Mouse (Mus musculus) c-Kit-positive CD71-negative TER-119-negative erythroid progenitor cells, embryonic 14.5 days (primary cell): ENCODE measurements around the gene Tpm3.
"Not testable (repeated sequence)": the region's sequence is repeated elsewhere in the genome, so short reads cannot be mapped to it uniquely, and the experiment has no call there.

Experiments used
- DNase-seq: peaks from one replicate; pipeline ENCODE4 v3.0.0-alpha.2; 2013; ENCODE audit warnings: low read depth

Tpm3 gene

DNA sequence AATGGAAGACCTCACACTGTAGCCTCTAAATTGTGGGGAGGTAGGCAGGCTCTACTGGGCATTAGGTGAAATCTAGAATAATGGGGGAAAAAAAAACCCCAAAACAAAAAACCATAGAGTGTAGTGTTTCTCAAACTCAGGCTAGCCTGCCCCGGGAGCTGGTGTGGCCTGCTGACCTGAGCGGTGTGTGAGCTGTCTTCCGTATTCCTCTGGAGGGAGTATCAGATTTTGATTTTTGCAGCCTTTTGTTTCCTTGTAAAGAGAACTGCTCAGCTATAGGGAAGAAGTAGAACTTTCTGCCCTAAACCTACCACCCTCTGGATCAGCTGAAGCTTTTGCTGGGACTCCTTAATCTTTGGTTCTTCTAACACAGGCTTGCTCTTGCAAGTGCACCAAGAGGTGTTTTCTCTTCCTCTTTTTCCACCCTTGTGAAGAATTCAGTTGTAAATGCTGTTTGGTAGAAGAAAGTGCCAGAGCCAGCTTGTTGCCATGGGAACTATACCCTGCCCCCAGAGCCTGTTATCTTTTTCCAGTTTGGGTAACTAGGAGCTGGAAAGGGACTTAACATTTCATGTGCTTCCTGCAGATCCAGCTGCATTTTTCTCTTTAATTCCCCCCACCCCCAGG is 11.4 kb downstream of the Tpm3 start:
- no peak for DNase-seq

DNA sequence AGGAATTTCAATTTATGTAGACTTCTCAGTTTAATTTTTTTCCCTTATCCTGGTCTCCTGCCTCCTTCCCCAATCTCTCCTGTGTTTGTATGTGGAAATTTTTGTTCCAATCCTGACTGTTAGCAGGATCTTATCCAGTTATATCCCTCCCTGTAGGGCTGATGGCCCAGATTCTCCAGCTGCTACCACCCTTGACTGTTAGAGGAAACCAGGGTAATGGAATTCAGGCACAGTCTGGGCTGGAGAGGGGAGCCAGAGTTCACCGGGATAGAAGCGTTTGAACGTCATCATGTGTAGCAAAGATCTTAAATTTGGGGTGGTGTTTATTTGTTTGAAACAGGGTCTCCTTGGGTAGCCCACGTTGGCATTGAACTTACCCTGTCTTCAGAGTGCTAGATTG is 12.3 kb downstream of the Tpm3 start:
- DNase-seq = no peak

DNA sequence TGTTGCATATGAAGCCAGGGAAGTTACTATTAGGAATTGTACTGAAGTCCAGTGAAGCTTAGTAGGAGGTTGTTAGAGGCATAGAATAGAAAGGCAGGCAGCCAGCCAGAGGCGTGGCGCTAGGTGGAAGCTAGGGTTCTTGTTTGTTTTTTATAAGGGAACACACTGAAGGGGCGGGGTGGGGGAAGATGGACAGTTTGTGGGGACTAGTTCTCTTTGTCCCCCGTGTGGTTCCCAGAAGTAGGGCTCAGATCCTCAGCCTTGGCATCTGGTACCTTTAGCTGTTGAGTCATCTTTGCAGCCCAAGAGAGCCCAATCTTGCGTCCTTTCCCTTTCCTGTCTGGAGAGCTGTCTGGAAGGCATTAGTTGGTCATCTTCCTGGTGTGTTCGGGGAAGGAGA is 12.8 kb downstream of the Tpm3 start:
- DNase-seq = no peak

DNA sequence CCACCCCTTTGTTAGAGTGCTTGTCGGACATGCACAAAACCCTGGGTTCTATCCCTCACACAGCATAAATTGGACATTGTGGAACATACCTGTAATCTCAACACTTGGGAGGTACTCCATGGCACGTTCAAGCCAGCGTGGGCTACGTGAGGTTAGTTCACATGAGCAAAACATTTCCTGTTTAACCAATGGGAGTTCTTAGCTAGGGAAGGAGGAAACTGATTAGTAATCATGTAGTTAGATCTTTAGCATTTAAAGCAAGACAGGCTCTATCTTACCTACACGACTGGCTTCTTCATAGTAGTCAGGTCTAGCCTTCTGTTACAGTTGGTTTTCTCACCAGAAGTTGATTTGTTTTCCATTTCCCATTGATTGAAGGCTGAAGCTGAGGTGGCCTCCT is 13.6 kb downstream of the Tpm3 start:
- DNase-seq = no peak

DNA sequence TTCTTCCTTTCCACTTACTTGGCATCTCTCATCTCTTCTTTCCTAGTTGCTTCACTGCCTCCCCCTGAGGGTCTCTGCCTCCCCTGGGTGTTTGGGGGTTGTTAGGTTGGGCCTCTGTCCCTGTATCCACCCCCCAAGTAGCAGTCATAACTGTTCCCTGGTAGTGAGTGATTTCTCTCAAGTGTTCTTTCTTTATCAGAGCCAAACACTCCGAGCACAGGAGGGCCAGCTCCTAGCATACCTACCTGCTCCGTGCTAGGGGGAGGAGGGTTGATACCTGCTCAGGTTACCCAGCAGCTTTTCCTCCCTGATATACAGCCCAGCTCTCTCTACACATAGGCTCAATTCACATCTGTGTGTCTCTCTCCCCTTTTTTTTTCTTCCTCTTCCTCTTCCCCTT is 16.2 kb downstream of the Tpm3 start:
- no peak for DNase-seq

DNA sequence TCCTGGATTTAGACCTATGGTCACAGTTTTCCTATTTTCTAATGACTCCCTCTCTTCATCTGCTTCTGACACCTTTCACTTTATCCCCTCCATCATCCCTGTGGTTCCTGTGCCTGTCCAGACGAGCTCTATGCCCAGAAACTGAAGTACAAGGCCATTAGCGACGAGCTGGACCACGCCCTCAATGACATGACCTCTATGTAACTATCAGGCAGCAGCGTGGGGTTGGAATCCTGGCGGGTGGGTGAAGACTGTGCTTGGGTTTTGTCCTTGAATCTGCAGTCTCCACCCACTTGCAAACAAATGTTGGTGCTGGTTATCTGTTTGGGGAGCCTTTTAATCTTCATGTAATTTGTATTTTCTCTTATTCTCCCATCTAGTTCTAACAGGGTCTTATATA is 18.4 kb downstream of the Tpm3 start:
- DNase-seq = no peak

DNA sequence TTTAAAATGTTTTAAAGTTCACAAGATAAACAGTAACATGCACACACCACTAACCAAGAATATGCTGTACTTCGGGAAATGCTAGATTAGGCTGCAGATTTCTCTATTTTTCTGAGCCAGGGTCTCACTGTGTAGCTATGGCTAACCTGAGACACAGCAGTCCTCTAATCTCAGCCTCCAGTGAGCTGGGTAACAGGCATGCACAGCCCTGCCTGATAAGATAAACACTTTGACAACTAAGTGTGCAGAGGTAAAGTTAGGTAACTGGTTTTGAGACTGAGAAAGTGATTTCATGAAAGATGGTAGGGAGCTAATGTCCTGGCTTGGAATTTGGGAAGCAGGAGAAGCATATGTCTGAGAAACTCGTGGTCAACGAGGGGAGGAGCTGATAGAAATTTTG is 22.0 kb downstream of the Tpm3 start:
- DNase-seq = no peak

DNA sequence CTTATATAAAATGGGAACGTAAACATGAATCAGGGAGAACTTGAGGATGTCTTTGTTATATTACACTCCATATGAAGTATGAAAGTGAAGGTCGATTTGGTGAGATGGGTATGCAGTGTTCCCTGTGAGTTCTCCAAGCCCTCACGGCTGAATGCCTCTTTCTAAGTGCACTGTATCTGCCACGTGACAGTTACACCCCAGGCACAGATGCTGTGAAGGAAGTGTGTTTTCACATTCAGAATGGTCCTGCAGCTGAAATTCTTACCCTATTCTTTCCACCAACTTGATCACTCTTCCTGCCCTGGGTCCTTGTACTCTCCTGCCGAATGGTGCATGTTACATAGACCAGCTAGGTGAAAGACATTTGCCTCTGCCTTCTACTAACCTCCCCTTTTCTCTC is 25.5 kb downstream of the Tpm3 start:
- DNase-seq = no peak

DNA sequence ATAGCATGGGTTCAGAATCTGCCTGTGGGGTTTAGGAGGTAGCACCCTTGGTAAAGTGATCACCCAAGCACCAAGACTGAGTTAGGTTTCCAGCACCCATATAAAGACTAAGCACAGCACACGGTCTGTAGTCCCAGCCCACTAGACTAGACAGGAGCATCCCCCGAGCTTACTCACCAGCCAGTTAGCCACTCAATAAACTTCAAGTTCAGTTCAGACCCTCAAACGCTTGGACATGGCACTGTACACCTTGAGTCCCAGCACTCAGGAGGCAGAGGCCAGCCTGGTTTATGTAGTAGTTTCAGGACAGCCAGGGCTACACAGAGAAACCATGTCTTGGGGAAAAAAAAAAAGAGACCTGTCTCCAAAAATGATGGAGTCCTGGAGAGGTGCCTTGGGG is 28.6 kb downstream of the Tpm3 start:
- DNase-seq = no peak

DNA sequence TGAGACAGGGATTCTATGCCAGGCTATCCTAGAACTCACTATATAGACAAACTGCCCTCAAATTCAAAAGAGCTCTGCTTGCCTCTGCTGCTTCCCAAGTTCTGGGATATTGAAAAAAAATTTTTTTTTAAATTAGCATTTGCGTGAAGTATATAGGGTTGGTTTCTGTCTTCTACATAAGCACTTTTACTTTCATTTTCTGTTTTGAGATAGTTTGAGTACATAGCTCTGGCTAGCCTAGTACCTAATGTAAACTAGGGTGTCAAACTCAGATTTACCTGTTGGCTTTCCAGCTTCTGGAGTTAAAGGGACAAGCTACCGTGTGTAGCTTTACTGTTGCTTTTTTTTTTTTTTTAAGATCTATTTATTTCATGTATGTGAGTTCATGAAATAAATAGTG is 29.2 kb downstream of the Tpm3 start:
- no peak for DNase-seq

DNA sequence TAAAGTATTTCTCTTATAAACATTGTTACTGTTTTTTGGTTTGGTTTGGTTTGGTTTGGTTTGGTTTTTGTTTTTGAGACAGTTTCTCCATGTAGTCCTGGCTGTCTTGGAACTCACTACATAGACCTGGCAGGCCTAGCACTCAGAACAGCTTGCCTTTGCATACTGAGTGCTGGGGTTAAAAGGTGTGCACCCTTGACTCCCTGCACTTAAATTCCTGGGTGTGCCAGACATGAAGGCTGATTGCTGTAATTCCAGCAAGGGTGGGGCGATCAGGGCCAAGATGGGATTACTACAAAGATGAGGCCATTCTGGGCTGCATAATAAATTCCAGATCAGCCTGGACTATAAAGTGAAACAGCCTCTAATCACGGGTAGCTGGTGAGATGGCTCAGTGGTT is 29.8 kb downstream of the Tpm3 start:
- DNase-seq = no peak

DNA sequence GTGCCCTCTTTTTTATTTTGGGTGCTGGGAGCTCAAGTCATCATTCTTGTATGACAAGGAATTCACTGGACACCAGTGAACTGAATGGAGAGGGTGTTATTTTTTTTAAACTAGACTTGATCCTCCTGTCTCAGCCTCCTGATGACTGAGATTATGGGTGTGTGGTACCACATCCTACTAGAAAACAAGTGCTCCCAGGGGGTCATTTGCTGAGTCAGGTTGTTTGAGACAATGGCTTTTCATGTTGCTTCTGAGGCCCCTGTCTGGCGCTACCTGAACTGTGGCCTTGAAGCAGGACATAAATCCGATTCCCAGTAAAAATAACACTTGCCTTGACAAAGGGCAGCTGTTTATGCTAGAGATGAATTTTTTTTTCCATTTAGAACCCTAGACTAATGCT is 30.7 kb downstream of the Tpm3 start:
- no peak for DNase-seq

DNA sequence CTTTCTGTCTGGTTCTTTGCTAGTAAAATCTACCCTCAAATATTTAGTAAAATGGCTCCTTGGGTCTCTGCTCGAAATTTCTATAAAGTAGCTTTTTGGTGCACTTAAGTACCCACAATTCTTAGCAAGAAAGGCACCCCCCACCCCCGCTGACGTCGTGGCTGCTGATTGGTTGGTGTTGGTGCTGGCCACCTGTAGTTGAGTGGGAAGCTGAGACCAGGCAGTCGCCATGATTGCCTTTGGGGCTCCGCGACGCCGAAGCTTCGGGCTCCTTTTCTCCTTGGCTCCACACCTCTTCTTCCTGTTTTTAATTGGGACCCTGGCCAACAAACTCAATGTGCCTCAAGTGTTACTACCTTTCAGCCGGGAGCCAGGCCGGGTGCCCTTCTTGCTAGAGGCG is 31.5 kb downstream of the Tpm3 start, which contains the start of gene Nup210l:
TSS of gene Nup210l (plus strand) at position 195 of the 400 bp plus-strand sequence.
- DNase-seq = no peak

DNA sequence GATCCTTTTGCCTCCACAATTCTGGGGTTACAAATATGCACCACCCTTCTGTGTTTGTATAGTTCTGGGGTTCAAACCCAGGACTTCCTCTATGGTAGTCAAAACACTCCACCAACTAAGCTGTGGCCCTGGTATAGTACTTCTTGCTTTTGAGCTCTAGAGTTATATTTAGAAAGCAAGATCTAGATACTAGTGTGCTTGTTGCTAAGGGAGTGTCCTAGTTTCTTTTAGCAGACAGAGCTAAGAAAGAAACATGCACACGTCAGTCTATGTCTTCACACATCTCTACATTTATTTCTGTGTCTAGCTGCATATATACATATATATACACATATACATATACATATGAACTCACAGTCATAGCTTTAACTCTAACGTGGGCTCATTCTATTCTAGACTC is 39.3 kb downstream of the Tpm3 start:
- DNase-seq = no peak

DNA sequence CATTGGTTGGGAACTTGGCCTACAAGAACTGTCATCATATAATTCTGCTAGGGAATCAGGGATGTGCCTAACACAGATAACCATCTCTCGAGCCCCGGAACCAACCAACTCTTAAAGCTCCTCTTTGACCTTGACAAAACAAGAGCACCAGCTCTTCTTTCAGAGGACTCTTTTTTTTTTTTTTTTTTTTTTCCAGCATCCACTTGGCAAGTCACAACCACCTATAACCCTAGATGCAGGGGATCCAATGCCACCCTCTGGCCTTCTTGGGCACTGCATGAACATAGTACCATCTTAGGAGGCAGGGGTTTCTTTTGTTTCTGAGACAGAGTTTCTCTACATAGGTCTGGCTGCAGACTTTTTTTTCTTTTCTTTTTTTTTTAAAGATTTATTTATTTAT is 41.9 kb downstream of the Tpm3 start:
- DNase-seq = no peak

DNA sequence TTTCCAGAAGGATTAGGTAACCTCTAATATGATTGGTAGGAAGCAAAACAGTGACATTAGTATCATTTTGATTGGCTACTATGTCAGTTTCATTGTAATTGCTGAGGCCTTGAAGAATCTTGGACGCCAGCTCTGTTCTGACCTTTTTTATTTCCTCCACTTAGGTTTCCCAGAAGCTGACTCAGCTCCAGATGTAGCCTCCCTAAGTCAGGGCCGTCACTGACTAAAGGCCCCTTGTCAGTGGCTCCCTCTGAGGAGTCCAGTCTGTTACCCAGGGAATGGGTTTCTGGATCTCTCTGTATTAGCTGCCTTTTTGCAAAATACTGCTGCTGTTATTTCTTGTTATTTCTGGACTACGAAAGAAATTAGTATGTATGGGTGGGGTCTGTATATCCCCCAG is 43.1 kb downstream of the Tpm3 start:
- no peak for DNase-seq

DNA sequence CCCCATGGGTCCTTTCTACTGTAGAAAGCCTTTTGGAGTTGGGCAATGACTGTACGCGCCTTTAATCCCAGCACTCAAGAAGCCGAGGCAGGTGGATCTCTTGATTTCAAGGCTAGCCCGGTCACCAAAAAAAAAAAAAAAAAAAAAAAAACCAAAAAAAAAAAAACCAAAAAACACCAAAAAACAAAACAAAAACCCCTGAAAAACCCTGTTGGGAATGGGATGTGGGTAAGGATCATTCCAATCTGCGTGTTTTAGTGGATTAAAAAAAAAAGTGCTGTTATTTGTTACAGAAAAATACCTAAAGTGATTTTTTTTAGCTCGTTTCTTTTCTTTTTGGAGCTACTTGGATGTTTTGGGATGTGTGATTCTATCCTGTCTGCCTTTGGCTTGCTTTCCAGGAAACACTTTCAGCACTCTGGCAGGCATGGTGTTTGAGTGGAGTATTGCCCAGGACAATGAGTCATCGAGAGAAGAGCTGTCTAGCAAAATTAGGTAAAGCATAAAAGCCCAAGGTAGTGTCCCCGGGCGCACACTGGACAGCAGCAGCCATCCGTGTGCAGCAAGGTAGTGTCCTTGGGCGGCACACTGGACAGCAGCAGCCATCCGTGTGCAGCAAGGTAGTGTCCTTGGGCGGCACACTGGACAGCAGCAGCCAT is 45.8 kb downstream of the Tpm3 start:
- no peak for DNase-seq

DNA sequence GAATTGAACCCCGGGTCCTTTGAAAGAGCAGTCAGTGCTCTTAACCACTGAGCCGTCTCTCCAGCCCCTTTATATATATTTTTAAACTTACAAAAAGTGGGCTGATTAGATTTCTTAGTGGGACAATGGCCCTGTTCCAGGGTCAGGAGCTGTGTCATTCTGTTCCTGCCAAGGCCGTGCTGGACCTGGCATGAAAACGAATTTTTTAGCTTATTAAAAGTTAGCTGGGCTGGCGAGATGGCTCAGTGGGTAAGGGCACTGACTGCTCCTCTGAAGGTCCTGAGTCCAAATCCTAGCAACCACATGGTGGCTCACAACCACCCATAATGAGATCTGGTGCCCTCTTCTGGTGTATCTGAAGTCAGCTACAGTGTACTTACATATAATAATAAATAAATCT is 49.6 kb downstream of the Tpm3 start:
- DNase-seq = not testable (repeated sequence)

DNA sequence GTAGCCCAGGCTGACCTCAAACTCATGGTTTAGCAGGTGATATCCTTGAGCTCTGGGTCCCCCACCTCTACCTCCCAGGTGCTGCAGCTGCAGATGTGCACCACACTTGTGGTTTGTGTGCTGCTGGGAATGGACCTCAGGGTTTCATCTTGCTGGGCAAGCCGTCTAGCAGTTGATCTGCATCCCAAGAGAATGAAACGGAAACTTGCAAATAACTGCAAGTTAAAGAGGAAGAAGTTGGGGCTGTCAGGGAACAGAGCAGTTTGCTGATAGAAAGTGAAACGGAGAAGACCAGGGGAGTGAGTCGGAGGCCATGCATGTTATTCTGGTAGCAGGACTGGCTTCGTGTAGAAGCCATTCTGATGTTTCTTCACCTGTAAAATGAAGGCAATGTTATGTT is 53.3 kb downstream of the Tpm3 start:
- DNase-seq = no peak

DNA sequence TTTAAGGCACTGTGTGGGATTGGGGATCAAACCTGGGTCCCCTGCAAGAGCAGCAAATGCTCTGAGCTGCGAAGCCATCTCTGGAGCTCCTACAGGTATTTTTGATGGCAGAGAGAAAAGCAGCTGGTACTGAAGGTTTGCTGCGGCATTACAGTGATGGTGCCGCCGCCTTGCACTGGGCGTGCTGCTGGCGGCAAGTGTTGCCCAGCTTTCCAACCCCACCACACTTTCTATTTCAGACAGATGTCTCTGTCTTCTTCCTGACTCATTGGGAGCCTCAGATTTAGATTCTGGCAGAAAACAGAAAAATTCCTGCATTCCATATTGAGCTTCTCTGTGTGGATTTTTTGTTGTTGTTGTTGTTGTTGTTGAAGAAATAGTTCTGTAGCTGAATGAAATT is 55.4 kb downstream of the Tpm3 start:
- DNase-seq = no peak

DNA sequence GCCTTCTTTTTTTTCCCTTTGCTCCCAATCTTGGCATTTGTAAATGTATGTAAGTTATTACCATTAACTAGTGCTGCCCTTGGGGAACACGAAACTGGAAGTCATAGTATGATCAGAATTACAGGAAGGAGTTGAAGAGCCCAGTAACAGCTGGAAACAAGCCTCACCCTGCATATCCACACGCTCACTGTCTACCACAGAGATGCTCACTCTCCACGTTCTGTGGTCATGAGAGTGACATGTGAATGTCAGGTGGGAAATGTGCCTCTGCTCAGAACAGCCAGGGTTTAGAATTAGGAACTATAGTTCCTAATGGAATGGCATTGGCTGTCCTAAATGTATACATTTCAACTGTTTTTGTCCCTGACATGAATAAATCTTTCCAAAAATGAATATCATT is 60.3 kb downstream of the Tpm3 start:
- no peak for DNase-seq

DNA sequence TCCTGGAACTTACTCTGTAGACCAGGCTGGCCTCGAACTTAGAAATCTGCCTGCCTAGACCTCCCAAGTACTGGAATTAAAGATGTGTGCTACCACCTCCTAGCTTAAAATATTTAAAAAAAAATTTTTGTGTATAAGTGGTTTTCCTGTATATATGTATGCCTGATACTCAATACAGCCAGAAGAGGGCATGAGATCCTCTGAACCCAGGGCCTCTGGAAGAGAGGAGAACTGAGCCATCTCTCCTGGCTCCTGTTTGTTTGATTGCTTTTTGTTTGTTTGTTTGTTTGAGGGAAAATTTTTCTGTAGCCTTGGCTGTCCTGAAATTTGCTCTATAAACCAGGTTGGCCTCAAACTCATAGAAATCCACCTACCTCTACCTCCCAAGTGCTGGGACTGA is 60.9 kb downstream of the Tpm3 start:
- no peak for DNase-seq

DNA sequence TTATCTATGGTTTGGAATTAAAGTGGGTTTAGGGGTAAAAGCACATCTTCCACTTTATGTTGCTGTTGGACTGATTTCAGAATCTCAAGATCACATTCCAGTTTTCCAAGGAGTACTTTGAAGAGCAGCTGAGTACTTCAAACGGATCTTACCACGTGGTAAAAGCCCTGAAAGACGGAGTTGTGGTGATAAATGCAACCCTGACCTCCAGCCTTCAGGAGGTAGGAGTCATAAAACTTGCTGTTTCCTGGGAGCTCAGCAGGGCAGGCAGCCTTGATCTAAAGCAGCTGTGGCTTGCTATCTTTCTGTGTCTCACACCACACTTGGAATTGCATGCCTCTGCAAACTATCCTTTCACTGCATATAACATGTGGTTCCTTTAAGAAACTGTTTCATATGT is 62.0 kb downstream of the Tpm3 start:
- no peak for DNase-seq

DNA sequence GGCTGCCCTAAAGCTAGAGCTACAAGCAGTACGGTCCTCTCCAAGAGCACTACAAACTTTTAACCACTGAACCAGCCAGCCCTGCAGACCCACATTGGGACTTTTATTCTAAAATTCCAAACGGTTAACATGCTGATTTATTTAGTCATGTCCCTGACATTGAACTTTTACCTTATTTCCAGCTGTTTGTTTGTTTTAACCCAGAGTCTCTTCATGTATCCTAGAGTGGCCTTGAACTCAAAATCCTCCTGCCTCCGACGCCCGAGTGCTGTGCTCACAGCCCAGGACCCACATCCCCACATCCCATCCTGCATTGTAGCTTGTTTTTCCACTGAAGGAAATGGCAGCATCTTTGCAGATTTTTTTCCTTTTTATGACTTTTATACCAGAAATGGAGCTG is 62.5 kb downstream of the Tpm3 start:
- DNase-seq = no peak
